Mouse (Mus musculus): ENCODE measurements around the gene Rab27a. TPM values are rescaled to one million over a fixed set of nuclear protein-coding genes. Genes with fewer than 3 reads are reported as not detected.
"Not testable (repeated sequence)": the region's sequence is repeated elsewhere in the genome, so short reads cannot be mapped to it uniquely, and the experiment has no call there.

The Rab27a gene
- polyA plus RNA-seq, 1 experiment from 2014 or later: 1.2 TPM

- not testable (repeated sequence) for H3K27me3 ChIP-seq (ENCODE audit: control insufficient read depth, insufficient read depth, low read length)
These were observed 34.7 kb downstream of the Rab27a start for GRCm38 (mm10) chr9:73079349-73079748.

GRCm38 (mm10) chr9:73079801-73080325 lies 35.2 kb downstream of the Rab27a start:
- Histone ChIP-seq H3K4me2 (replicated peaks; ENCODE audit: low read depth, low read length) (no peak overlapping the region), H3K9me3 (ENCODE audit: control insufficient read depth, low read length) (no peaks in the 10 kb centered on the region), H3K27ac (ENCODE audit: low read depth, low read length) (no peak overlapping the region), H3K4me3 (ENCODE audit: low read length) (no peak overlapping the region), H3K9ac (ENCODE audit: low read depth, low read length) (no peak overlapping the region), H3K36me3 (ENCODE audit: control insufficient read depth, insufficient read depth, low read length) (no peaks in the 10 kb centered on the region), H3K27me3 (ENCODE audit: control insufficient read depth, insufficient read depth, low read length) (no peaks in the 10 kb centered on the region), H3K4me1 (ENCODE audit: control insufficient read depth, insufficient read depth, low read length) (no peaks in the 10 kb centered on the region)
- ATAC-seq (ENCODE audit: low FRiP score, low TSS enrichment): no peak
- WGBS: 61% methylated on average over 7 of the region's 7 CpGs

More at GRCm38 (mm10) chr9:73079349-73079748, 34.7 kb downstream of the Rab27a start:
- not testable (repeated sequence) for H3K9me3 ChIP-seq (ENCODE audit: control insufficient read depth, low read length); H3K27ac ChIP-seq (ENCODE audit: low read depth, low read length); H3K4me3 ChIP-seq (ENCODE audit: low read length); H3K9ac ChIP-seq (ENCODE audit: low read depth, low read length); H3K36me3 ChIP-seq (ENCODE audit: control insufficient read depth, insufficient read depth, low read length); ATAC-seq (ENCODE audit: low FRiP score, low TSS enrichment); H3K4me1 ChIP-seq (ENCODE audit: control insufficient read depth, insufficient read depth, low read length); H3K4me2 ChIP-seq (replicated peaks; ENCODE audit: low read depth, low read length)
- WGBS: 95% methylated on average over 11 of the region's 12 CpGs

GRCm38 (mm10) chr9:73082291-73083000 lies 37.8 kb downstream of the Rab27a start:
- WGBS: 83% methylated on average over 8 of the region's 8 CpGs
- ATAC-seq (ENCODE audit: low FRiP score, low TSS enrichment): no peak
- Histone ChIP-seq H3K36me3 (ENCODE audit: control insufficient read depth, insufficient read depth, low read length) (no peaks in the 10 kb centered on the region), H3K4me3 (ENCODE audit: low read length) (no peak overlapping the region), H3K9me3 (ENCODE audit: control insufficient read depth, low read length) (no peaks in the 10 kb centered on the region), H3K4me1 (ENCODE audit: control insufficient read depth, insufficient read depth, low read length) (no peaks in the 10 kb centered on the region), H3K4me2 (replicated peaks; ENCODE audit: low read depth, low read length) (no peak overlapping the region), H3K27ac (ENCODE audit: low read depth, low read length) (no peak overlapping the region), H3K9ac (ENCODE audit: low read depth, low read length) (no peak overlapping the region), H3K27me3 (ENCODE audit: control insufficient read depth, insufficient read depth, low read length) (no peaks in the 10 kb centered on the region)

- Histone ChIP-seq H3K9ac (ENCODE audit: low read depth, low read length) (no peak overlapping the region), H3K27ac (ENCODE audit: low read depth, low read length) (no peak overlapping the region), H3K4me3 (ENCODE audit: low read length) (no peak overlapping the region), H3K4me2 (replicated peaks; ENCODE audit: low read depth, low read length) (no peak overlapping the region), H3K27me3 (ENCODE audit: control insufficient read depth, insufficient read depth, low read length) (no peaks in the 10 kb centered on the region), H3K9me3 (ENCODE audit: control insufficient read depth, low read length) (no peaks in the 10 kb centered on the region), H3K4me1 (ENCODE audit: control insufficient read depth, insufficient read depth, low read length) (no peaks in the 10 kb centered on the region), H3K36me3 (ENCODE audit: control insufficient read depth, insufficient read depth, low read length) (no peaks in the 10 kb centered on the region)
- no peak for ATAC-seq (ENCODE audit: low FRiP score, low TSS enrichment)
- 56% methylated on average over 6 of the region's 6 CpGs for WGBS
These were observed 39.3 kb downstream of the Rab27a start for GRCm38 (mm10) chr9:73083956-73084355.

GRCm38 (mm10) chr9:73085845-73086244 lies 41.2 kb downstream of the Rab27a start:
- H3K36me3 ChIP-seq (ENCODE audit: control insufficient read depth, insufficient read depth, low read length): no peaks in the 10 kb centered on the region
- H3K4me1 ChIP-seq (ENCODE audit: control insufficient read depth, insufficient read depth, low read length): no peaks in the 10 kb centered on the region
- H3K4me2 ChIP-seq (replicated peaks; ENCODE audit: low read depth, low read length): no peak overlapping the region
- no peak overlapping the region for H3K4me3 ChIP-seq (ENCODE audit: low read length)
- no peaks in the 10 kb centered on the region for H3K9me3 ChIP-seq (ENCODE audit: control insufficient read depth, low read length)
- no peak for ATAC-seq (ENCODE audit: low FRiP score, low TSS enrichment)
- 89% methylated on average over 6 of the region's 6 CpGs for WGBS
- no peak overlapping the region for H3K27ac ChIP-seq (ENCODE audit: low read depth, low read length)
- H3K9ac ChIP-seq (ENCODE audit: low read depth, low read length): no peak overlapping the region
- no peaks in the 10 kb centered on the region for H3K27me3 ChIP-seq (ENCODE audit: control insufficient read depth, insufficient read depth, low read length)

- no peaks in the 10 kb centered on the region for H3K36me3 ChIP-seq (ENCODE audit: control insufficient read depth, insufficient read depth, low read length)
- no peak overlapping the region for H3K9ac ChIP-seq (ENCODE audit: low read depth, low read length)
- H3K4me2 ChIP-seq (replicated peaks; ENCODE audit: low read depth, low read length): no peak overlapping the region
- ATAC-seq (ENCODE audit: low FRiP score, low TSS enrichment): no peak
- no peak overlapping the region for H3K4me3 ChIP-seq (ENCODE audit: low read length)
- no peaks in the 10 kb centered on the region for H3K9me3 ChIP-seq (ENCODE audit: control insufficient read depth, low read length)
- no peak overlapping the region for H3K27ac ChIP-seq (ENCODE audit: low read depth, low read length)
- H3K27me3 ChIP-seq (ENCODE audit: control insufficient read depth, insufficient read depth, low read length): no peaks in the 10 kb centered on the region
- 65% methylated on average over 8 of the region's 8 CpGs for WGBS
- H3K4me1 ChIP-seq (ENCODE audit: control insufficient read depth, insufficient read depth, low read length): no peaks in the 10 kb centered on the region
These were observed 42.5 kb downstream of the Rab27a start for GRCm38 (mm10) chr9:73087121-73087520.

GRCm38 (mm10) chr9:73087581-73087980 lies 42.9 kb downstream of the Rab27a start:
- H3K4me1 ChIP-seq (ENCODE audit: control insufficient read depth, insufficient read depth, low read length): no peaks in the 10 kb centered on the region

GRCm38 (mm10) chr9:73089222-73089920 lies 44.7 kb downstream of the Rab27a start:
- no peaks in the 10 kb centered on the region for H3K27me3 ChIP-seq (ENCODE audit: control insufficient read depth, insufficient read depth, low read length)
- no peaks in the 10 kb centered on the region for H3K4me1 ChIP-seq (ENCODE audit: control insufficient read depth, insufficient read depth, low read length)
- no peak overlapping the region for H3K4me3 ChIP-seq (ENCODE audit: low read length)
- no peak overlapping the region for H3K27ac ChIP-seq (ENCODE audit: low read depth, low read length)
- no peaks in the 10 kb centered on the region for H3K36me3 ChIP-seq (ENCODE audit: control insufficient read depth, insufficient read depth, low read length)
- whole genome bisulfite sequencing: 72% methylated on average over 16 of the region's 16 CpGs
- no peak for ATAC-seq (ENCODE audit: low FRiP score, low TSS enrichment)
- H3K9ac ChIP-seq (ENCODE audit: low read depth, low read length): no peak overlapping the region
- H3K4me2 ChIP-seq (replicated peaks; ENCODE audit: low read depth, low read length): no peak overlapping the region
- H3K9me3 ChIP-seq (ENCODE audit: control insufficient read depth, low read length): no peaks in the 10 kb centered on the region

More at GRCm38 (mm10) chr9:73087581-73087980, 42.9 kb downstream of the Rab27a start:
- 81% methylated on average over 5 of the region's 5 CpGs for WGBS
- no peak overlapping the region for H3K9ac ChIP-seq (ENCODE audit: low read depth, low read length)
- H3K9me3 ChIP-seq (ENCODE audit: control insufficient read depth, low read length): no peaks in the 10 kb centered on the region
- ATAC-seq (ENCODE audit: low FRiP score, low TSS enrichment): no peak
- H3K4me3 ChIP-seq (ENCODE audit: low read length): no peak overlapping the region
- H3K36me3 ChIP-seq (ENCODE audit: control insufficient read depth, insufficient read depth, low read length): no peaks in the 10 kb centered on the region
- no peak overlapping the region for H3K27ac ChIP-seq (ENCODE audit: low read depth, low read length)
- no peaks in the 10 kb centered on the region for H3K27me3 ChIP-seq (ENCODE audit: control insufficient read depth, insufficient read depth, low read length)
- no peak overlapping the region for H3K4me2 ChIP-seq (replicated peaks; ENCODE audit: low read depth, low read length)

GRCm38 (mm10) chr9:73090121-73090520 lies 45.5 kb downstream of the Rab27a start:
- H3K27ac ChIP-seq (ENCODE audit: low read depth, low read length): no peak overlapping the region
- no peak overlapping the region for H3K4me3 ChIP-seq (ENCODE audit: low read length)
- no peaks in the 10 kb centered on the region for H3K27me3 ChIP-seq (ENCODE audit: control insufficient read depth, insufficient read depth, low read length)
- 86% methylated on average over 10 of the region's 10 CpGs for WGBS
- ATAC-seq (ENCODE audit: low FRiP score, low TSS enrichment): no peak
- H3K4me1 ChIP-seq (ENCODE audit: control insufficient read depth, insufficient read depth, low read length): no peaks in the 10 kb centered on the region
- no peaks in the 10 kb centered on the region for H3K9me3 ChIP-seq (ENCODE audit: control insufficient read depth, low read length)
- no peak overlapping the region for H3K9ac ChIP-seq (ENCODE audit: low read depth, low read length)
- H3K36me3 ChIP-seq (ENCODE audit: control insufficient read depth, insufficient read depth, low read length): no peaks in the 10 kb centered on the region
- H3K4me2 ChIP-seq (replicated peaks; ENCODE audit: low read depth, low read length): no peak overlapping the region

Data from kidney, embryonic 14.5 days (tissue).